Mouse (Mus musculus): ENCODE measurements around the gene Foxp1.

- no peak for TF ChIP-seq CTCF (IDR thresholded peaks at IDR 0.05; ENCODE audit: low read depth, low read length)
- TF ChIP-seq POLR2AphosphoS5 (IDR thresholded peaks at IDR 0.05; ENCODE audit: insufficient replicate concordance, low read depth, low read length): no peak
- no peak for TF ChIP-seq TAL1 (conservative IDR thresholded peaks at IDR 0.05; ENCODE audit: low read depth, low read length)
- no peak for TF ChIP-seq GATA1 (IDR thresholded peaks at IDR 0.05; ENCODE audit: borderline replicate concordance, low read length)
- no peak for TF ChIP-seq GATA2 (IDR thresholded peaks at IDR 0.05; ENCODE audit: borderline replicate concordance, low read depth, low read length)
Measured at GRCm38 (mm10) chr6:99534211-99534745, 11.8 kb upstream of the Foxp1 start.

Measured in G1E (cell line).